Mouse (Mus musculus) forebrain, embryonic 16.5 days (tissue): ENCODE data around the gene Naa16. TPM values are rescaled to one million over a fixed set of nuclear protein-coding genes. Genes with fewer than 3 reads are reported as not detected.
"Not testable (repeated sequence)": the region's sequence is repeated elsewhere in the genome, so short reads cannot be mapped to it uniquely, and the experiment has no call there.

ENCODE experiments used
- ATAC-seq: fragments of 200-750 bp; cut with Nextera tagmentation; 2 replicates; pipeline ENCODE4 v1.8.0; 2017; ENCODE audit warnings: mild to moderate bottlenecking, moderate library complexity
- H3K27ac ChIP-seq: fragments of 300-500 bp; sonication (generic); 2 replicates; pipeline ENCODE4 v1.5.1; 2014; ENCODE audit warnings: low read length, control low read depth
- H3K27me3 ChIP-seq: fragments of 300-500 bp; sonication (generic); replicated peaks from 2 replicates; pipeline ENCODE4 v1.6.1; 2014; ENCODE audit warnings: low read length; ENCODE audit not compliant: control insufficient read depth, insufficient read depth
- H3K36me3 ChIP-seq: fragments of 300-500 bp; sonication (generic); 2 replicates; pipeline ENCODE4 v1.6.1; 2014; ENCODE audit not compliant: control insufficient read depth, insufficient read depth
- H3K4me1 ChIP-seq: fragments of 300-500 bp; sonication (generic); replicated peaks from 2 replicates; pipeline ENCODE4 v1.6.1; 2014; ENCODE audit warnings: low read length; ENCODE audit not compliant: control insufficient read depth, insufficient read depth
- H3K4me2 ChIP-seq: fragments of 300-500 bp; sonication (generic); 2 replicates; pipeline ENCODE4 v1.6.1; 2014; ENCODE audit warnings: mild to moderate bottlenecking, low read length, control low read depth
- H3K4me3 ChIP-seq: fragments of 300-500 bp; sonication (generic); replicated peaks from 2 replicates; pipeline ENCODE4 v1.5.1; 2014; ENCODE audit warnings: mild to moderate bottlenecking, low read length, control low read depth
- H3K9ac ChIP-seq: fragments of 300-500 bp; sonication (generic); replicated peaks from 2 replicates; pipeline ENCODE4 v1.6.1; 2014; ENCODE audit warnings: low read depth, low read length, control low read depth
- H3K9me3 ChIP-seq: fragments of 300-500 bp; sonication (generic); 2 replicates; pipeline ENCODE4 v1.6.1; 2016; ENCODE audit warnings: low read length; ENCODE audit not compliant: control insufficient read depth
- WGBS: fragments of 180-500 bp; shearing (Covaris S2); extraction: QIAGEN DNeasy Blood & Tissue Kit; methylation state at CpG from one replicate; pipeline ENCODE4 v1.1.7; 2014; 5-methylcytosine and 5-hydroxymethylcytosine counted together
- polyA plus RNA-seq: library from polyadenylated mRNA; unstranded; fragments of >200 nt; fragmentation: Nextera tagmentation; extraction: Ambion mirVana; gene quantifications from 2 replicates; pipeline ENCODE4 v1.2.1, GENCODE M21; 2015

The Naa16 gene
- polyA plus RNA-seq, result 27.5 and 28.6 TPM in 2 replicates

- H3K9ac ChIP-seq, result peak within 1 kb of the TSS; percentile 89
- peak; percentile 97 for ATAC-seq
- peak within 1 kb of the TSS; percentile 82 for H3K4me2 ChIP-seq
- under 1% methylated on average over 67 of the region's 71 CpGs for WGBS
- peak within 1 kb of the TSS; percentile 99 for H3K4me3 ChIP-seq
- no peaks in the 10 kb centered on the region for H3K27me3 ChIP-seq
- no peaks in the 10 kb centered on the region for H3K9me3 ChIP-seq
- H3K27ac ChIP-seq, result peak within 1 kb of the TSS; percentile 98
- peaks cover 10% of the 10 kb centered on the region for H3K4me1 ChIP-seq
- H3K36me3 ChIP-seq, result no peaks in the 10 kb centered on the region
Observed at GRCm38 (mm10) chr14:79390265-79390926, at the start of gene Naa16. Naa16 (minus strand) TSS chr14:79390778.

- H3K27me3 ChIP-seq, result no peaks in the 10 kb centered on the region
Observed at GRCm38 (mm10) chr14:79434068-79434467, 43.5 kb upstream of the Naa16 start.

DNA sequence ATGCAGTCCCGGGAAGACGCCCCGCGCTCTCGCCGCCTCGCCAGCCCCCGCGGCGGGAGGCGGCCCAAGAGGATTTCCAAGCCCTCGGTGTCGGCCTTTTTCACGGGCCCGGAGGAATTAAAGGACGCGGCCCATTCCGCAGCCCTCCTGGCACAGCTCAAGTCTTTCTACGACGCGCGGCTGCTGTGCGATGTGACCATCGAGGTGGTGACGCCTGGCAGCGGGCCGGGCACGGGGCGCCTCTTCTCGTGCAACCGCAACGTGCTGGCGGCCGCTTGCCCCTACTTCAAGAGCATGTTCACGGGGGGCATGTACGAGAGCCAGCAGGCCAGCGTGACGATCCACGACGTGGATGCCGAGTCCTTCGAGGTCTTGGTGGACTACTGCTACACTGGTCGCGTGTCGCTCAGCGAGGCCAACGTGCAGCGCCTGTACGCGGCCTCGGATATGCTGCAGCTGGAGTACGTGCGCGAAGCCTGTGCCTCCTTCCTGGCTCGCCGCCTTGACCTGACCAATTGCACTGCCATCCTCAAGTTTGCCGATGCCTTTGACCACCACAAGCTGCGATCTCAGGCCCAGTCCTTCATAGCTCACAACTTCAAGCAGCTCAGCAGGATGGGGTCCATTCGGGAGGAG is 36.3 kb upstream of the Naa16 start:
- peak overlapping the region; percentile 43 for H3K4me2 ChIP-seq
- H3K9ac ChIP-seq, result peak overlapping the region; percentile 77
- peak overlapping the region; percentile 88 for H3K27ac ChIP-seq
- H3K4me3 ChIP-seq, result peak overlapping the region; percentile 55
- not testable (repeated sequence) for H3K4me1 ChIP-seq, H3K36me3 ChIP-seq, H3K27me3 ChIP-seq, H3K9me3 ChIP-seq
- ATAC-seq, result peak; percentile 56
- WGBS, result 64% methylated on average over 7 of the region's 59 CpGs

More at GRCm38 (mm10) chr14:79434068-79434467, 43.5 kb upstream of the Naa16 start:
- Histone ChIP-seq H3K27ac (no peak overlapping the region), H3K4me1 (no peaks in the 10 kb centered on the region), H3K4me2 (no peak overlapping the region), H3K9ac (no peak overlapping the region), H3K36me3 (no peaks in the 10 kb centered on the region), H3K9me3 (no peaks in the 10 kb centered on the region), H3K4me3 (no peak overlapping the region)
- WGBS, result 93% methylated on average over 1 of the region's 1 CpGs
- ATAC-seq, result no peak

GRCm38 (mm10) chr14:79425979-79426729 is 35.6 kb upstream of the Naa16 start, which contains the start of gene Kbtbd7:
Kbtbd7 (plus strand) TSS chr14:79426511.
- no peaks in the 10 kb centered on the region for H3K27me3 ChIP-seq
- H3K4me3 ChIP-seq, result peak within 1 kb of the TSS; percentile 55
- peaks cover 8% of the 10 kb centered on the region; the same call in 1 of the 2 replicates for H3K9me3 ChIP-seq
- H3K27ac ChIP-seq, result peak within 1 kb of the TSS; percentile 88
- H3K36me3 ChIP-seq, result peaks cover 8% of the 10 kb centered on the region
- 1% methylated on average over 36 of the region's 44 CpGs for WGBS
- H3K9ac ChIP-seq, result peak within 1 kb of the TSS; percentile 77
- peak; percentile 99 for ATAC-seq
- H3K4me1 ChIP-seq, result peaks cover 8% of the 10 kb centered on the region
- H3K4me2 ChIP-seq, result peak within 1 kb of the TSS; percentile 43

GRCm38 (mm10) chr14:79420083-79420685 is 29.6 kb upstream of the Naa16 start:
- Histone ChIP-seq H3K4me2 (no peak overlapping the region), H3K27ac (no peak overlapping the region), H3K9ac (no peak overlapping the region), H3K4me1 (no peaks in the 10 kb centered on the region), H3K27me3 (no peaks in the 10 kb centered on the region), H3K9me3 (no peaks in the 10 kb centered on the region), H3K36me3 (no peaks in the 10 kb centered on the region), H3K4me3 (no peak overlapping the region)
- ATAC-seq, result no peak
- WGBS, result 69% methylated on average over 20 of the region's 20 CpGs

GRCm38 (mm10) chr14:79413121-79413520 is 22.5 kb upstream of the Naa16 start:
- H3K4me1 ChIP-seq, result no peaks in the 10 kb centered on the region
- H3K27me3 ChIP-seq, result no peaks in the 10 kb centered on the region
- H3K9ac ChIP-seq, result no peak overlapping the region
- no peak for ATAC-seq
- H3K4me3 ChIP-seq, result no peak overlapping the region
- H3K9me3 ChIP-seq, result no peaks in the 10 kb centered on the region
- 80% methylated on average over 6 of the region's 6 CpGs for WGBS
- no peak overlapping the region for H3K27ac ChIP-seq
- H3K36me3 ChIP-seq, result peaks cover 5% of the 10 kb centered on the region; the same call in 1 of the 2 replicates
- no peak overlapping the region for H3K4me2 ChIP-seq

DNA sequence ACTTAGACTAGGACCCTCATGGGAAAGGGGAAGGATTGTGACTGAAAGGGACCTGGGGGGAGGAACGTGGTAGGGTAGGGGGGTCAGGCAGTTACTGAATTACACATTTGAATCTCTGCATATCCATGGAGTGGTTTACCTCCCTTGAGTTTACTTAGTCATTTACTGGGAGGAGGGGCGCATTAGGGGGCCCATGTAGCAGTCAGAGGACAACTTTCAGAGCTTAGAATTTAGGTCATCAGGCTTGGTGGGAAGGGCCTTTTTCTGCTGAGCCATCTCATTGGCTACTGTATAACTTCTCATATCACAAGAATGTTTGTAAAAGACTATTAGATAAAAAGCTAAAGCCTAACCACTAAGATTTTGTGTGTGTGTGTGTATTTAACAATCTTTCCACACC is 20.1 kb upstream of the Naa16 start:
- WGBS, result 80% methylated on average over 2 of the region's 2 CpGs
- H3K36me3 ChIP-seq, result peaks cover 7% of the 10 kb centered on the region; the same call in 1 of the 2 replicates
- no peak for ATAC-seq
- H3K27ac ChIP-seq, result no peak overlapping the region
- no peaks in the 10 kb centered on the region for H3K9me3 ChIP-seq
- H3K4me2 ChIP-seq, result no peak overlapping the region
- H3K9ac ChIP-seq, result no peak overlapping the region
- H3K4me1 ChIP-seq, result no peaks in the 10 kb centered on the region
- H3K4me3 ChIP-seq, result no peak overlapping the region
- no peaks in the 10 kb centered on the region for H3K27me3 ChIP-seq

- no peaks in the 10 kb centered on the region for H3K9me3 ChIP-seq
- no peaks in the 10 kb centered on the region for H3K27me3 ChIP-seq
- H3K4me2 ChIP-seq, result no peak overlapping the region
- peaks cover 7% of the 10 kb centered on the region; the same call in 1 of the 2 replicates for H3K36me3 ChIP-seq
- 93% methylated on average over 6 of the region's 6 CpGs for WGBS
- H3K27ac ChIP-seq, result no peak overlapping the region
- ATAC-seq, result no peak
- H3K4me3 ChIP-seq, result no peak overlapping the region
- H3K9ac ChIP-seq, result no peak overlapping the region
- no peaks in the 10 kb centered on the region for H3K4me1 ChIP-seq
Observed at GRCm38 (mm10) chr14:79409278-79409830, 18.8 kb upstream of the Naa16 start.
